Mouse (Mus musculus) embryonic facial prominence, embryonic 11.5 days (tissue): ENCODE results near the gene Cdan1. TPM values are rescaled to one million over a fixed set of nuclear protein-coding genes. Genes with fewer than 3 reads are reported as not detected.

Experiments used
- ATAC-seq: fragments of 200-750 bp; cut with Nextera tagmentation; replicated peaks from 2 replicates; pipeline ENCODE4 v1.8.0; 2017; ENCODE audit warnings: low read depth; ENCODE audit not compliant: insufficient number of reproducible peaks, low FRiP score, low TSS enrichment
- DNase-seq: peaks from one replicate; pipeline ENCODE4 v3.0.0-alpha.2; 2015; ENCODE audit warnings: low spot score
- H3K27ac ChIP-seq: fragments of 300-500 bp; sonication (generic); replicated peaks from 2 replicates; pipeline ENCODE4 v1.5.1; 2014; ENCODE audit warnings: mild to moderate bottlenecking, low read depth, low read length, control low read depth
- H3K27me3 ChIP-seq: fragments of 300-500 bp; sonication (generic); 2 replicates; pipeline ENCODE4 v1.6.1; 2014; ENCODE audit warnings: mild to moderate bottlenecking, low read length, moderate library complexity, mixed read lengths; ENCODE audit not compliant: control insufficient read depth, insufficient read depth
- H3K36me3 ChIP-seq: fragments of 300-500 bp; sonication (generic); replicated peaks from 2 replicates; pipeline ENCODE4 v1.6.1; 2014; ENCODE audit warnings: low read depth, mild to moderate bottlenecking, low read length, moderate library complexity, mixed read lengths; ENCODE audit not compliant: control insufficient read depth, insufficient read depth
- H3K4me1 ChIP-seq: fragments of 300-500 bp; sonication (generic); 2 replicates; pipeline ENCODE4 v1.6.1; 2014; ENCODE audit warnings: low read length, mixed read lengths; ENCODE audit not compliant: control insufficient read depth, insufficient read depth
- H3K4me2 ChIP-seq: fragments of 300-500 bp; sonication (generic); 2 replicates; pipeline ENCODE4 v1.6.1; 2014; ENCODE audit warnings: low read depth, mild to moderate bottlenecking, control low read depth, low read length, moderate library complexity
- H3K4me3 ChIP-seq: fragments of 300-500 bp; sonication (generic); 2 replicates; pipeline ENCODE4 v1.5.1; 2014; ENCODE audit warnings: low read depth, low read length, control low read depth
- H3K9ac ChIP-seq: fragments of 300-500 bp; sonication (generic); replicated peaks from 2 replicates; pipeline ENCODE4 v1.6.1; 2014; ENCODE audit warnings: mild to moderate bottlenecking, control low read depth, low read length
- H3K9me3 ChIP-seq: fragments of 300-500 bp; sonication (generic); replicated peaks from 2 replicates; pipeline ENCODE4 v1.6.1; 2016; ENCODE audit warnings: mild to moderate bottlenecking, low read length, inconsistent platforms, mixed read lengths; ENCODE audit not compliant: control insufficient read depth
- WGBS: fragments of 180-500 bp; shearing (Covaris S2); extraction: QIAGEN DNeasy Blood & Tissue Kit; methylation state at CpG from one replicate; pipeline ENCODE4 v1.1.7; 2014; 5-methylcytosine and 5-hydroxymethylcytosine counted together
- polyA plus RNA-seq: library from polyadenylated mRNA; unstranded; fragments of >200 nt; fragmentation: Nextera tagmentation; extraction: Ambion mirVana; gene quantifications from 2 replicates; pipeline ENCODE4 v1.2.1, GENCODE M21; 2014

The Cdan1 gene
- polyA plus RNA-seq, 1 experiment from 2014 or later, result 6.8 TPM

DNA sequence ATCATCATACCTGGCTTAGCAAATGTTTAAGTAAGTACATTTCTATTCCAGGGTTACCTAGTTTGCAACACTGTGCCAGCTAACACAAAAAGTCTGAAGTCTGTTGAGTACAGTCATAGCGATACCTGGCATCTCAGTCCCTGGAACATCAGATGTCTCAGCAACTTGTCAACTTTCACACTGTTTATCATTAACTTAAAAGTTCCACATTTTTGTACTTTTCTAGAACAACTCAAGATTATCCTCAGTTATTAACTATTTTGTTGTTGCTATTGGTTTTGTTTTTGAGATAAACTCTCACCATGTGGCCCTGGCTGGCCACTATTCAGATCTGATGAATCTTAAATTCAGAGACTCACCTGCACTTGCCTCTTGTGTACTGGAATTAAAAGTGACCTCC lies 13.5 kb upstream of the Cdan1 start:
- Histone ChIP-seq H3K4me2 (no peak overlapping the region), H3K9me3 (no peaks in the 10 kb centered on the region), H3K27ac (no peak overlapping the region), H3K4me3 (no peak overlapping the region), H3K36me3 (no peaks in the 10 kb centered on the region), H3K27me3 (no peaks in the 10 kb centered on the region), H3K9ac (no peak overlapping the region), H3K4me1 (no peaks in the 10 kb centered on the region)
- no peak for DNase-seq
- no peak for ATAC-seq
- WGBS, result 93% methylated on average over 1 of the region's 1 CpGs

DNA sequence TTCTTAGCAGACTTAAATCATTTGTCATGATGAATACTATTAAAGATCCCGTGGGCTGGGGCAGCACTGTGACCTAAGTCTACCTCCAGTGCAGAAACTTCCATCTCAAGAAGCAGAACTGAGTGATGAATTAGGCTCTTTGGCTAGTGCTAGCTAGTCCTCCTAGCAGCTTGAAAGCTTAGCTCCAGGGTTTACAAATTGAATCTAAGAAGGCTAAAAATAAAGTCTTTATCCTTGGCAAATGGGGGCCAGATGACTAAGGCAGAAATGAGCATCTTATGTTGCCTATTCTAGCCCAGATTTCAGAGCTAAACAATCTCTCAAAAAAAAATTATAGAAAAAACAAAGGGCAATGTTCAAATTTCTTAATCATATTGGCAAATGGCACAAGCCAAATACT lies 10.8 kb upstream of the Cdan1 start:
- H3K4me2 ChIP-seq, result no peak overlapping the region
- ATAC-seq, result no peak
- no peak for DNase-seq
- no peak overlapping the region for H3K27ac ChIP-seq
- H3K9me3 ChIP-seq, result no peaks in the 10 kb centered on the region
- no peaks in the 10 kb centered on the region for H3K36me3 ChIP-seq
- H3K9ac ChIP-seq, result no peak overlapping the region
- WGBS, result 83% methylated on average over 1 of the region's 1 CpGs
- H3K27me3 ChIP-seq, result no peaks in the 10 kb centered on the region
- no peak overlapping the region for H3K4me3 ChIP-seq
- H3K4me1 ChIP-seq, result no peaks in the 10 kb centered on the region

DNA sequence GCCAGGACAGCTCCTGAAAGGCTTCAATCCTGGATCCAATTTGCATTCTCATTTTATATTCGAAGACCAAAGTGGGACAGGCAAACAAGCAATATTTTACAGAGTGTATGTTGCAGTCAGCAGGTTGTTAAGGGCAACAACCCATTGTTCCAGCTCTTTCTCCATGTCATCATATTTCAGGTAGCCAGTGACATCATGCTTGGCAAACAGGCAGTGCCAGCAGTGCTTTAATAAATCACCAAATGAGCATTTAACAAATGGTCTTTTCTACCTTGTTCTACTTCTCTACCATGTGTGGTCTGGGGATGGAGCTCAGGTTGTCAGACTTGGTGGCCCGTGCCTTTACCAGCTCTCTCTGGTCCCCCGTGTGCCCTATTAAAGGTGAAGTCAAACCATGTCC lies 8.2 kb upstream of the Cdan1 start:
- H3K4me3 ChIP-seq, result no peak overlapping the region
- ATAC-seq (no peak), DNase-seq (no peak)
- H3K27me3 ChIP-seq, result no peaks in the 10 kb centered on the region
- H3K4me1 ChIP-seq, result no peaks in the 10 kb centered on the region
- WGBS, result 86% methylated on average over 3 of the region's 3 CpGs
- no peak overlapping the region for H3K27ac ChIP-seq
- H3K4me2 ChIP-seq, result no peak overlapping the region
- no peaks in the 10 kb centered on the region for H3K36me3 ChIP-seq
- no peak overlapping the region for H3K9ac ChIP-seq
- no peaks in the 10 kb centered on the region for H3K9me3 ChIP-seq

GRCm38 (mm10) chr2:120853151-120853550 lies 3.2 kb upstream of the Cdan1 start:
- DNase-seq (no peak), ATAC-seq (no peak)
- Histone ChIP-seq H3K27ac (no peak overlapping the region), H3K27me3 (no peaks in the 10 kb centered on the region), H3K4me3 (no peak overlapping the region), H3K9ac (no peak overlapping the region), H3K9me3 (no peaks in the 10 kb centered on the region), H3K4me1 (no peaks in the 10 kb centered on the region), H3K4me2 (no peak overlapping the region), H3K36me3 (no peaks in the 10 kb centered on the region)
- 63% methylated on average over 3 of the region's 3 CpGs for WGBS

DNA sequence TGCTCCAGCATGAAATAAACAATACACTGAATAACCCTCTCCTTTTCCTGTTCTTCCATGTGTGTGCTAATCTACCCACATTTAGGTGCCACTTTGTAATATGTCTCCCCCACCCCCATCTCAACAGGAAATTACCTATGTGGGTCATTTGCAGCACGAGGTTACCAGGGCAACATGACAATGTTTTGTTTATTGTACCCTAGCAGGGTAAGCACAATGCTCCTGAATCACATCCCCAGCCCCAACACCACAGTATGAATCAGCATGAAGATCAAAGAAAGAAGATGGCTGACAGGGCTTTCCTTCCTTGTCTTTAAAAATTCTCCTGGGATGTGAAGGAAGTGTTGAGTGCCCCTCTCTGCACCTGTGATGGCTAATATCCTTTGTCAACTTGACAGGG lies 2.7 kb upstream of the Cdan1 start:
- H3K4me2 ChIP-seq, result no peak overlapping the region
- H3K27ac ChIP-seq, result no peak overlapping the region
- no peaks in the 10 kb centered on the region for H3K9me3 ChIP-seq
- no peaks in the 10 kb centered on the region for H3K36me3 ChIP-seq
- ATAC-seq (no peak), DNase-seq (no peak)
- no peak overlapping the region for H3K9ac ChIP-seq
- H3K4me3 ChIP-seq, result no peak overlapping the region
- WGBS, result 53% methylated on average over 1 of the region's 1 CpGs
- H3K27me3 ChIP-seq, result no peaks in the 10 kb centered on the region
- H3K4me1 ChIP-seq, result no peaks in the 10 kb centered on the region

- Histone ChIP-seq H3K4me3 (peak within 1 kb of the TSS; percentile 79), H3K9ac (peak within 1 kb of the TSS; percentile 81), H3K27me3 (no peaks in the 10 kb centered on the region), H3K4me1 (no peaks in the 10 kb centered on the region), H3K4me2 (peak within 1 kb of the TSS; percentile 82), H3K9me3 (no peaks in the 10 kb centered on the region), H3K36me3 (no peaks in the 10 kb centered on the region), H3K27ac (peak within 1 kb of the TSS; percentile 13; the same call in 1 of the 2 replicates)
- ATAC-seq (peak; percentile 100), DNase-seq (peak; percentile 98)
- under 1% methylated on average over 39 of the region's 39 CpGs for WGBS
These were observed 625 bp upstream of the Cdan1 start, which contains the start of gene Ttbk2 for GRCm38 (mm10) chr2:120850424-120851082. Ttbk2 (minus strand) TSS chr2:120850604.

DNA sequence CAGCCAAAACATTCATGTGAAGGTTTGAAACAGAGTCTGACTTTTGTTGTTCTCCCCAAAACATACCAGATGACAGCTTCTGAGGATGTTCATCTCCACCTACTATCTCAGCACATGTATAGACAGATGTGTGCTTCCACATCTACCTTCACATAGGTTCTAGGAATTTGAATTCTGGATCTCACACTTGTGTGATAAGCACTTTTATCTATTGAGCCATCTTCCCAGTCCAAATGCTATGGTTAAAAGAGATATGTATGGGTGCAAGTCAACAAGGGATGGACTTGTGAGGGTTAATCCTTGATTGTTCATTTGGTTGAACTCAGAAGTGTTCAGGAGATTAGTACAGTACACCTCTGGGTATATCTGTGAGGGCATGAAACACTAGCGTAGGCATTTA lies 4.6 kb downstream of the Cdan1 start:
- H3K4me2 ChIP-seq, result no peak overlapping the region
- no peaks in the 10 kb centered on the region for H3K4me1 ChIP-seq
- WGBS, result 96% methylated on average over 1 of the region's 1 CpGs
- H3K27ac ChIP-seq, result no peak overlapping the region
- H3K36me3 ChIP-seq, result no peaks in the 10 kb centered on the region
- no peak overlapping the region for H3K4me3 ChIP-seq
- ATAC-seq (no peak), DNase-seq (no peak)
- no peaks in the 10 kb centered on the region for H3K9me3 ChIP-seq
- no peak overlapping the region for H3K9ac ChIP-seq
- H3K27me3 ChIP-seq, result no peaks in the 10 kb centered on the region

GRCm38 (mm10) chr2:120843990-120844389 lies 5.9 kb downstream of the Cdan1 start:
- H3K4me1 ChIP-seq, result no peaks in the 10 kb centered on the region
- ATAC-seq (no peak), DNase-seq (no peak)
- H3K9me3 ChIP-seq, result no peaks in the 10 kb centered on the region
- H3K27ac ChIP-seq, result no peak overlapping the region
- H3K27me3 ChIP-seq, result no peaks in the 10 kb centered on the region
- H3K36me3 ChIP-seq, result no peaks in the 10 kb centered on the region
- 82% methylated on average over 4 of the region's 4 CpGs for WGBS
- H3K4me3 ChIP-seq, result no peak overlapping the region
- no peak overlapping the region for H3K4me2 ChIP-seq
- H3K9ac ChIP-seq, result no peak overlapping the region
